Mouse (Mus musculus) midbrain, embryonic 11.5 days (tissue): ENCODE data around the gene Stk32c. TPM values are rescaled to one million over a fixed set of nuclear protein-coding genes. Genes with fewer than 3 reads are reported as not detected.

ENCODE experiments used
- polyA plus RNA-seq: library from polyadenylated mRNA; unstranded; fragments of >200 nt; fragmentation: Nextera tagmentation; extraction: Ambion mirVana; gene quantifications from 2 replicates; pipeline ENCODE4 v1.2.1, GENCODE M21; 2014

Stk32c gene
- polyA plus RNA-seq, 1 experiment from 2014 or later = 0.63 TPM

Other genes starting within 250 kb of the Stk32c start
- 167 and 179 TPM in 2 replicates for gene Dpysl4, start 127.3 kb downstream of the Stk32c start, polyA plus RNA-seq
- 6.8 and 9.8 TPM in 2 replicates for gene Lrrc27, start 319 bp downstream of the Stk32c start, polyA plus RNA-seq
- 2.6 and 3.3 TPM in 2 replicates for gene Pwwp2b, start 35.2 kb upstream of the Stk32c start, polyA plus RNA-seq
- gene Inpp5a, start 175.8 kb upstream of the Stk32c start, polyA plus RNA-seq = 23.2 and 25.2 TPM in 2 replicates